Mouse (Mus musculus): Measurements from ENCODE around the gene Smarcd1.

DNA sequence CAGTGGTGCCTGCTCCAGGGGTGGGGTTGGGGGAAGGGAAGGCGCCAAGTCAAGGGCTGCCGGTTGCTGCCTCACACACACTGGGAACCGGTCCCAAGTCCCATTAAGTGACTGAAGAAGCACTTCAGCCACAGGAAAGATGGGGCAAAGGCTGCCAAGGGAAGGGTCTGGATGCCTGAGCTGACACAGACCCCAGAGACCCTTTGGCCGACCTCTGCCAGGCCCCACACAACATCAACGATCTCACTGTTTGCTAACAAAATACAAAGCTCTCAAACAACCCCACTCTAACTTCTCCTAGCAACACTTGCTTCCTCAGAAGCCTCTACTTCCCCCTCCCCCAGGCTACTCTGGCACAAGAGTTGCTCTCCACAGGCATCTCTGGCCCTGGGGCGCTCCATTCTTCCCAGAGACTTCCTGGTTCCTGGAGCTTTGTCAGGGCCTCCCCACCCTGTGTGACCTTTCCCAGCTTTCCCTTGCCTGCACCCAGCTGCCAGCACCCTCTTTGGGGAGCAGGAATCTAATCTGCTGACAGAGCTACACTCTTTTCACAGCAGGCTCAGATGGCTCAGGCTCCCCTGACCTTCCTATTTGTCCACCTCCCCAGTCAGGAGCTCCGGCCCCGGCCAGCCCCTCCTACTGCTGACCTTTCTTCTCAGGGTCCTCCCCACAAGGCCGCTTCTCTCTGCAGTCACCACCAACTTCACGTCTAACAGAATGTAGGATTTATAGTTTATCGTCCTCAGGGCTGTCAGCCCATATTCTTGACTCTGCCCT, 21.8 kb downstream of the Smarcd1 start:
- TF ChIP-seq MAX (IDR thresholded peaks at IDR 0.05) = no peak
- no peak for TF ChIP-seq CTCF (IDR thresholded peaks at IDR 0.05; ENCODE audit: control insufficient read depth, insufficient read depth, insufficient read length)
- TF ChIP-seq USF1 (IDR thresholded peaks at IDR 0.05; ENCODE audit: low read depth) = no peak
- TF ChIP-seq MYOD1 (IDR thresholded peaks at IDR 0.05; ENCODE audit: control insufficient read depth, insufficient read length, low read depth) = no peak
- TF ChIP-seq FOSL1 (IDR thresholded peaks at IDR 0.05; ENCODE audit: insufficient read depth, low read length, poor library complexity, severe bottlenecking) = no peak
- no peak for TF ChIP-seq MYOG (IDR thresholded peaks at IDR 0.05; ENCODE audit: control insufficient read depth, extremely low read depth, insufficient read length)
- no peak for TF ChIP-seq CEBPB (IDR thresholded peaks at IDR 0.05; ENCODE audit: low read depth)
